Mouse (Mus musculus): Measurements from ENCODE around the gene Kcna3. TPM values are rescaled to one million over a fixed set of nuclear protein-coding genes. Genes with fewer than 3 reads are reported as not detected.
A peak's percentile ranks its signal among the peaks of the same experiment; 100 is the strongest.

Kcna3 gene
- polyA plus RNA-seq, 1 experiment from 2014 or later = 1.7 TPM

DNA sequence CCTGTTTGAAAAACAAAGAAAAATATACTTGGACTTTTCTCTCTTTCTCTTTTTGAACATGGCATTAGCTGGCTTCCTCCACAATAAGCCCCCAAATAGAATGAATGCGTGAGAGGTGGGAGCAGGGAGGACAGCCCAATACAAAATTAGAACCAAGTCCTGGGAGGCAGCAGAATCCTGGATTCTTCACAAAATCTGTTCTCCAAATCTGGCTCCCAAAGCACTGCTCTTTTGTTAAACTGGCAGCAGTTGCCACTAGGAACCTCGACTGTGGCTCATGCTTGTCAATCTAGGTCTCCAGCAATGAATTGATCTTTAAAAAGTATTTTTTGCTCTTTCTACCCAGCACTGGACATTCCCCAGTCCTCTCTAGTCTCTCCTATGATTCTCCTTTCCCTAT lies 17.7 kb upstream of the Kcna3 start:
- no peaks in the 10 kb centered on the region for H3K27me3 ChIP-seq (ENCODE audit: control insufficient read depth, insufficient read depth, low read depth, low read length)
- H3K9ac ChIP-seq (ENCODE audit: low read length) = no peak overlapping the region
- ATAC-seq (ENCODE audit: low read depth) = no peak
- H3K4me2 ChIP-seq (ENCODE audit: low read depth, low read length) = no peak overlapping the region
- H3K4me1 ChIP-seq (replicated peaks; ENCODE audit: control insufficient read depth, insufficient read depth, low read length) = no peaks in the 10 kb centered on the region
- H3K36me3 ChIP-seq (ENCODE audit: control insufficient read depth, insufficient read depth, low read length) = no peaks in the 10 kb centered on the region
- H3K9me3 ChIP-seq (ENCODE audit: control insufficient read depth, low read length) = no peaks in the 10 kb centered on the region
- H3K4me3 ChIP-seq (ENCODE audit: low read length) = no peak overlapping the region
- 65% methylated on average over 2 of the region's 2 CpGs for WGBS
- no peak overlapping the region for H3K27ac ChIP-seq (ENCODE audit: low read length)

DNA sequence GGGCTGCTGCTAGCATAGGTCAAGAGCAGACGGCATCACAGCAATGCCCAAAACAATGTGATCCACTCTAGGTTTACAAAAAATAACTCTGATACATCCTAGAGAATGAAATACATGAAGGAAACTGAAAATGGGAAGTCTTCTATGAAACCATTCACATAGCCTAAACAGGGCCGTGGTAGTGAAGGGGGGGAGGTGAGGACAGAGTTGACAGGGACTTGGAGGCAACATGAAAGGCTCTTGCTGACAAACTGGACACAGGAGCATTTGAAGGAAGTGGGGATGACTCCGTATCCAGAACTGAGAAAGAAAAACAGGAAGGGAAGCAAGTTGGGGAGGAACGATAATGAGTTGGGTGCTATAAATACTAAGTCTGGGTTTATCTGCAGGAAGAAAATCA lies 4.4 kb upstream of the Kcna3 start:
- WGBS = 50% methylated on average over 4 of the region's 4 CpGs

DNA sequence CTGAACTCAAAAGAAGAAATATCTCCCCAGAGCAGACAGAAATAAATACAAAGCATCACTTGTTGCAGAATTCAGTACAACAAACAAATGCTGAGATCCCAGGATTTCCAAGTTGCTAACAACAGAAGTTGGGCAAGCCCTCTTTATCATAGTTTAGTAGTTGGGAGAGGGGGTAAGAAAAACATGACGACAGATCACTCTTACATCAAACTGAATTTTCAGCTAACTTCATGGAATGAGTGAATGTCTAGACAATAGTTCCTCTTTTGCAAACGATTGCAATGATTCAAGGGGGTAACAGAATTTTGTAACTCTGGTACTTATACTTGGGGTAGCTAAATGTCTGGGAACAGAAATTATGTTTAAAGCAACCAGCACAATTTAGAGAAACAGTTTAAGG lies 1.2 kb upstream of the Kcna3 start:
- H3K4me2 ChIP-seq (ENCODE audit: low read depth, low read length) = no peak overlapping the region
- no peak for ATAC-seq (ENCODE audit: low read depth)
- WGBS = 52% methylated on average over 2 of the region's 2 CpGs

More for the DNA sequence above, 4.4 kb upstream of the Kcna3 start:
- H3K27ac ChIP-seq (ENCODE audit: low read length) = no peak overlapping the region
- no peaks in the 10 kb centered on the region for H3K36me3 ChIP-seq (ENCODE audit: control insufficient read depth, insufficient read depth, low read length)
- H3K4me1 ChIP-seq (replicated peaks; ENCODE audit: control insufficient read depth, insufficient read depth, low read length) = peaks cover 3% of the 10 kb centered on the region
- H3K9me3 ChIP-seq (ENCODE audit: control insufficient read depth, low read length) = no peaks in the 10 kb centered on the region
- no peak overlapping the region for H3K9ac ChIP-seq (ENCODE audit: low read length)
- no peaks in the 10 kb centered on the region for H3K27me3 ChIP-seq (ENCODE audit: control insufficient read depth, insufficient read depth, low read depth, low read length)
- no peak overlapping the region for H3K4me3 ChIP-seq (ENCODE audit: low read length)
- H3K4me2 ChIP-seq (ENCODE audit: low read depth, low read length) = no peak overlapping the region
- no peak for ATAC-seq (ENCODE audit: low read depth)

DNA sequence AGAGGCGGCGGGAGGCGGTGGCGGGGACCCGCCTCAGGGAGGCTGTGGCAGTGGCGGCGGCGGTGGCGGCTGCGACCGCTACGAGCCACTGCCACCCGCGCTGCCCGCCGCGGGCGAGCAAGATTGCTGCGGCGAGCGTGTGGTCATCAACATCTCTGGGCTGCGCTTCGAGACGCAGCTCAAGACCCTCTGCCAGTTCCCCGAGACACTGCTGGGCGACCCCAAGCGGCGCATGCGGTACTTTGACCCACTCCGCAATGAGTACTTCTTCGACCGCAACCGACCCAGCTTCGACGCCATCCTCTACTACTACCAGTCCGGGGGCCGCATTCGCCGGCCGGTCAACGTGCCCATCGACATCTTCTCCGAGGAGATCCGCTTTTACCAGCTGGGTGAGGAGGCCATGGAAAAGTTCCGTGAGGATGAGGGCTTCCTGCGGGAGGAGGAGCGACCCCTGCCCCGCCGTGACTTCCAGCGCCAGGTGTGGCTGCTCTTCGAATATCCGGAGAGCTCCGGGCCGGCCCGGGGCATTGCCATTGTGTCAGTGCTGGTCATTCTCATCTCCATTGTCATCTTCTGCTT lies 580 bp downstream of the Kcna3 start:
- Histone ChIP-seq H3K27ac (ENCODE audit: low read length) (no peak overlapping the region), H3K27me3 (ENCODE audit: control insufficient read depth, insufficient read depth, low read depth, low read length) (peaks cover 7% of the 10 kb centered on the region), H3K36me3 (ENCODE audit: control insufficient read depth, insufficient read depth, low read length) (no peaks in the 10 kb centered on the region), H3K9me3 (ENCODE audit: control insufficient read depth, low read length) (no peaks in the 10 kb centered on the region), H3K4me1 (replicated peaks; ENCODE audit: control insufficient read depth, insufficient read depth, low read length) (peaks cover 12% of the 10 kb centered on the region), H3K4me3 (ENCODE audit: low read length) (peak overlapping the region; percentile 70), H3K9ac (ENCODE audit: low read length) (peak overlapping the region; percentile 81), H3K4me2 (ENCODE audit: low read depth, low read length) (peak overlapping the region; percentile 99)
- WGBS = under 1% methylated on average over 49 of the region's 55 CpGs
- no peak for ATAC-seq (ENCODE audit: low read depth)

More for the DNA sequence above, 1.2 kb upstream of the Kcna3 start:
- no peaks in the 10 kb centered on the region for H3K9me3 ChIP-seq (ENCODE audit: control insufficient read depth, low read length)
- peaks cover 7% of the 10 kb centered on the region for H3K27me3 ChIP-seq (ENCODE audit: control insufficient read depth, insufficient read depth, low read depth, low read length)
- H3K4me3 ChIP-seq (ENCODE audit: low read length) = no peak overlapping the region
- H3K9ac ChIP-seq (ENCODE audit: low read length) = no peak overlapping the region
- no peak overlapping the region for H3K27ac ChIP-seq (ENCODE audit: low read length)
- peaks cover 10% of the 10 kb centered on the region for H3K4me1 ChIP-seq (replicated peaks; ENCODE audit: control insufficient read depth, insufficient read depth, low read length)
- no peaks in the 10 kb centered on the region for H3K36me3 ChIP-seq (ENCODE audit: control insufficient read depth, insufficient read depth, low read length)

DNA sequence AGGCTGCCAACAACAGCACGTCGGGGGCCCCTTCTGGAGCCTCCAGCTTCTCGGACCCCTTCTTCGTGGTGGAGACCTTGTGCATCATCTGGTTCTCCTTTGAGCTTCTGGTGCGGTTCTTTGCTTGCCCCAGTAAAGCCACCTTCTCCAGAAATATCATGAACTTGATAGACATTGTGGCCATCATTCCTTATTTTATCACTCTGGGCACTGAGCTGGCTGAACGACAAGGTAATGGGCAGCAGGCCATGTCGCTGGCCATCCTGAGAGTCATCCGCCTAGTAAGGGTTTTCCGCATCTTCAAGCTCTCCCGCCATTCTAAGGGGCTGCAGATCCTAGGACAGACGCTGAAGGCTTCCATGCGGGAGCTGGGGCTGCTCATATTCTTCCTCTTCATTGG lies 1.1 kb downstream of the Kcna3 start:
- Histone ChIP-seq H3K4me2 (ENCODE audit: low read depth, low read length) (peak overlapping the region; percentile 99), H3K27me3 (ENCODE audit: control insufficient read depth, insufficient read depth, low read depth, low read length) (peaks cover 7% of the 10 kb centered on the region), H3K36me3 (ENCODE audit: control insufficient read depth, insufficient read depth, low read length) (no peaks in the 10 kb centered on the region), H3K4me3 (ENCODE audit: low read length) (peak overlapping the region; percentile 70), H3K27ac (ENCODE audit: low read length) (no peak overlapping the region), H3K9me3 (ENCODE audit: control insufficient read depth, low read length) (no peaks in the 10 kb centered on the region), H3K9ac (ENCODE audit: low read length) (no peak overlapping the region), H3K4me1 (replicated peaks; ENCODE audit: control insufficient read depth, insufficient read depth, low read length) (peaks cover 12% of the 10 kb centered on the region)
- WGBS = 56% methylated on average over 12 of the region's 12 CpGs
- ATAC-seq (ENCODE audit: low read depth) = no peak

DNA sequence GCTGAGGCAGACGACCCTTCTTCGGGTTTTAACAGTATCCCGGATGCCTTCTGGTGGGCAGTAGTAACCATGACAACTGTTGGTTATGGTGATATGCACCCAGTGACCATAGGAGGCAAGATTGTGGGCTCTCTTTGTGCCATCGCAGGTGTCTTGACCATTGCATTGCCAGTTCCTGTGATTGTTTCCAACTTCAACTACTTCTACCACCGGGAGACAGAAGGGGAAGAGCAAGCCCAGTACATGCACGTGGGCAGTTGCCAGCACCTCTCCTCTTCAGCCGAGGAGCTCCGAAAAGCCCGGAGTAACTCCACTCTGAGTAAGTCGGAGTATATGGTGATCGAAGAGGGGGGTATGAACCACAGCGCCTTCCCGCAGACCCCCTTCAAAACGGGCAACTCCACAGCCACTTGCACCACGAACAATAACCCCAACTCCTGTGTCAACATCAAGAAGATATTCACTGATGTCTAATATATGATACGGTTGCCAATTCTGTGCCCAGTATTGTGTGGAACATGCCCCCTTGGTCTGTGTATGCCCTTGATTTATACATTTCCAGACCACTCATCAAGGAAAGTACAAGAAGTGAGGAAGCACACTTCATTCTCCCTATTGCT lies 1.7 kb downstream of the Kcna3 start:
- Histone ChIP-seq H3K27ac (ENCODE audit: low read length) (no peak overlapping the region), H3K9ac (ENCODE audit: low read length) (no peak overlapping the region), H3K9me3 (ENCODE audit: control insufficient read depth, low read length) (no peaks in the 10 kb centered on the region), H3K4me1 (replicated peaks; ENCODE audit: control insufficient read depth, insufficient read depth, low read length) (peaks cover 12% of the 10 kb centered on the region), H3K36me3 (ENCODE audit: control insufficient read depth, insufficient read depth, low read length) (no peaks in the 10 kb centered on the region), H3K27me3 (ENCODE audit: control insufficient read depth, insufficient read depth, low read depth, low read length) (peaks cover 7% of the 10 kb centered on the region), H3K4me3 (ENCODE audit: low read length) (peak overlapping the region; percentile 70), H3K4me2 (ENCODE audit: low read depth, low read length) (peak overlapping the region; percentile 99)
- WGBS = 73% methylated on average over 16 of the region's 16 CpGs
- no peak for ATAC-seq (ENCODE audit: low read depth)

DNA sequence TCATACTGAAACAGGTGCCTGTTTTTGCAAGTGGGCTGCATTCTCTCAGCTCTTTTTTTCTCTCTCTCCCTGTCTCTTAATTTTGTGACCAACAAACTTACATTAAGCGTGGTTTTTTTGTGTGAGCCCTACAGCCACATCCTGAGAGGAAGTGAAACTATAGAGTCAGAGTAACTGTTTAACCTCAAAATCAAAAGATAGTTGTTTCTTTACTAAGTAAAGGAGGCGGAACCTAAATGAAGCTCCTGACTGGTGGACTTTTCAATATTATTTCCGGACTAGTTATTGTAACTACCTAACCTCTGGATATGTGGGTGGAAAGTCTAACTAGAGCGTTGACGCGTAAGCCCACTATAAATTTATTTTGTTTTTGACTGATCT lies 2.2 kb downstream of the Kcna3 start:
- Histone ChIP-seq H3K4me2 (ENCODE audit: low read depth, low read length) (peak overlapping the region; percentile 9; the same call in 1 of the 2 replicates), H3K9me3 (ENCODE audit: control insufficient read depth, low read length) (no peaks in the 10 kb centered on the region), H3K4me1 (replicated peaks; ENCODE audit: control insufficient read depth, insufficient read depth, low read length) (peaks cover 12% of the 10 kb centered on the region), H3K27me3 (ENCODE audit: control insufficient read depth, insufficient read depth, low read depth, low read length) (peaks cover 7% of the 10 kb centered on the region), H3K27ac (ENCODE audit: low read length) (no peak overlapping the region), H3K4me3 (ENCODE audit: low read length) (no peak overlapping the region), H3K9ac (ENCODE audit: low read length) (no peak overlapping the region), H3K36me3 (ENCODE audit: control insufficient read depth, insufficient read depth, low read length) (no peaks in the 10 kb centered on the region)
- ATAC-seq (ENCODE audit: low read depth) = no peak
- WGBS = 79% methylated on average over 6 of the region's 6 CpGs

DNA sequence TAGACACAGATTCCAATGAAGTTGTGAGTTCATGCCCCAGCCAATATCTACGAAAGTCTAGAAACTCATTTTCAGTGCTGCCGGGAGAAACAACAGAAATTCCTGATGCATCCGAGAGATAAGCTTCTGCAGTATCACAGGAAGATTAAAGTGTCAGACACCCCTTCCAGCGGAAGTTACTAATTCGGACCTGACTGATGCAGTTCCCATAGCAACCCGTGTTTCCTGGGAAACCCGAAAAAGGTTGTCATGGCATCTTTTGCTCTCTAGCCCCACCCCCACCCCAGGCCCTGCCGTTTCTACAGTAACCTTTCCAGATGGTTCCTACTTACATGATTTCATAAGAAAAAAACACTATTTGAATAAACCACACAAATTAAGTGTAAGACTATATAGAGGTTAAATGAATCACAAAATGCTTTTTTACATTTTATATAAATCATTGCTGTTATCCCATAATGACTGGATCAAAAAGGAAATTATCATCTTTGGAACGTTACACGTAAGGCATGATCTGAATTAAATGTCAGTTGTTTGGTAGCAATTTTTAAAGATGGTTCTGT lies 2.8 kb downstream of the Kcna3 start:
- Histone ChIP-seq H3K4me2 (ENCODE audit: low read depth, low read length) (no peak overlapping the region), H3K4me3 (ENCODE audit: low read length) (peak overlapping the region; percentile 17; the same call in 1 of the 2 replicates), H3K27me3 (ENCODE audit: control insufficient read depth, insufficient read depth, low read depth, low read length) (peaks cover 7% of the 10 kb centered on the region), H3K9me3 (ENCODE audit: control insufficient read depth, low read length) (no peaks in the 10 kb centered on the region), H3K9ac (ENCODE audit: low read length) (no peak overlapping the region), H3K27ac (ENCODE audit: low read length) (no peak overlapping the region), H3K36me3 (ENCODE audit: control insufficient read depth, insufficient read depth, low read length) (no peaks in the 10 kb centered on the region), H3K4me1 (replicated peaks; ENCODE audit: control insufficient read depth, insufficient read depth, low read length) (peaks cover 12% of the 10 kb centered on the region)
- 44% methylated on average over 10 of the region's 10 CpGs for WGBS
- ATAC-seq (ENCODE audit: low read depth) = no peak

DNA sequence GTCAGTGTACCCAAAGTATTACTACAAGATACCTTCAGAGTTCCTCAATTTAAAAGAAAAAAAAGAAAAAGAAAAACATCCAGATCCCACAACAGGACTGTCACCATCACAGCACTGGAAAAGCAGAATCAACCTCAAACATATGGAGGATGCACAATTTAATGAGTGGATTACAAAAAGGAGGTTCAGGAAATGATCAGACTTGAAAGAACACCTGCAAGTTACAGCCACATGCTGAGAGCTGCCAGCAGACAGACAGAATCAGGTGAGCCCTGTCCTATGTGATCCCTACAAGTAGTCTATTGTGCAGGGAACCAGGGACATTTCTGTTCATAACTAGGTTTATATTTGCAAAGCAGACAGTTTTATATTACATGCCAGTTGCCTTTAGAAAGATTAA lies 3.3 kb downstream of the Kcna3 start:
- Histone ChIP-seq H3K4me2 (ENCODE audit: low read depth, low read length) (no peak overlapping the region), H3K4me3 (ENCODE audit: low read length) (no peak overlapping the region)

More for the DNA sequence above, 3.3 kb downstream of the Kcna3 start:
- Histone ChIP-seq H3K9ac (ENCODE audit: low read length) (no peak overlapping the region), H3K9me3 (ENCODE audit: control insufficient read depth, low read length) (no peaks in the 10 kb centered on the region), H3K27me3 (ENCODE audit: control insufficient read depth, insufficient read depth, low read depth, low read length) (peaks cover 7% of the 10 kb centered on the region), H3K27ac (ENCODE audit: low read length) (no peak overlapping the region), H3K36me3 (ENCODE audit: control insufficient read depth, insufficient read depth, low read length) (no peaks in the 10 kb centered on the region), H3K4me1 (replicated peaks; ENCODE audit: control insufficient read depth, insufficient read depth, low read length) (peaks cover 12% of the 10 kb centered on the region)
- ATAC-seq (ENCODE audit: low read depth) = no peak
